Mouse (Mus musculus) lung, postnatal 0 days (tissue): ENCODE data around the gene Fzd5.

ENCODE experiments used
- CTCF ChIP-seq: IDR thresholded peaks from 2 replicates; pipeline ENCODE4 v1.5.1; 2016; ENCODE audit warnings: antibody characterized with exemption, mild to moderate bottlenecking
- EP300 ChIP-seq: IDR thresholded peaks from 2 replicates; pipeline ENCODE4 v1.6.1; 2016; ENCODE audit warnings: antibody characterized with exemption, mild to moderate bottlenecking, control low read depth

GRCm38 (mm10) chr1:64705230-64705629 lies 32.3 kb downstream of the Fzd5 start:
- TF ChIP-seq CTCF (peak; percentile 78), EP300 (no peak)
